Mouse (Mus musculus): ENCODE measurements around the gene Gm16223. TPM values are rescaled to one million over a fixed set of nuclear protein-coding genes. Genes with fewer than 3 reads are reported as not detected.

Gm16223 gene
- polyA plus RNA-seq, 1 experiment from 2014 or later, result not detected

DNA sequence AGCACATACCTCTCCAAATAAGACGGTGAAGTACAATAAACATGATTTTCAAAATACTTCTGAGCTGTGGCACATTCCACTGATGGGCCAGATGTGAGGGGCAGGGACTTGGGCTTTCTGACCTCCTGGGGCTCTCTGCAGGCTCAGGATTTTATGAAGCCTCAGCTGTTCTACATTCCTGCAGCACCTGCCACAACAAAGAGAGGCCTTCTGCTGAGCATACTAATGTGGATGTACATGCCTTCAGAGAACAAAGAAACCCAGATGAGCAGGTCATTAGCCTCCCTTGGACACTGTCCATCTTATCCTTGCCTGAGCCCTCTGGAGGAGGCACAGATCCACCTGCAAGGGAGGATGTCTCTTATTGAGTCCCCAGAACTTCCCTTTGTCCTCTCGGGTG lies 97.0 kb downstream of the Gm16223 start:
- Histone ChIP-seq H3K36me3 (no peaks in the 10 kb centered on the region), H3K4me3 (no peak overlapping the region), H3K4me1 (replicated peaks) (peaks cover 4% of the 10 kb centered on the region; the same call in 1 of the 2 replicates), H3K9me3 (no peaks in the 10 kb centered on the region), H3K4me2 (no peak overlapping the region), H3K9ac (no peak overlapping the region), H3K27ac (replicated peaks) (no peak overlapping the region), H3K27me3 (no peaks in the 10 kb centered on the region)
- no peak; the same call in 1 of the 2 replicates for ATAC-seq (ENCODE audit: low read depth)
- 59% methylated on average over 2 of the region's 2 CpGs for WGBS

DNA sequence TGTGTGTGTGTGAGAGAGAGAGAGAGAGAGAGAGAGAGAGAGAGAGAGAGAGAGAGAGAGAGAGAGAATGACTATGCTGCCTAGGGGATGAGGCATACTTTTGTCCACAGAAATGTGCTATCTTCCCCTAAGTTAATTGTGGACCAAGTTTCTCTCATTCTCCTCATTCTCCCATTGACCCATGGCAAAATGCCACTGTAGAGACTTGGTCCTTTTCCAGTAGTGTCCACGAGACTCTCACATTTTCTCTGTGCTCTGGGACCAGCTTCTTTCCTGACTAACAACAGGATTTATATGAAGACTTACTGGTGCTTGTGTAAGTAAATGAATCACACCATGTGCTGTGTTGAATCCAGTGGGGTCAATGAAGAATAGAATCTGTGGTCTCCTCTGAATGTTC lies 98.6 kb downstream of the Gm16223 start:
- Histone ChIP-seq H3K9ac (no peak overlapping the region), H3K4me1 (replicated peaks) (peaks cover 4% of the 10 kb centered on the region; the same call in 1 of the 2 replicates), H3K36me3 (no peaks in the 10 kb centered on the region), H3K4me2 (no peak overlapping the region), H3K27me3 (no peaks in the 10 kb centered on the region), H3K9me3 (no peaks in the 10 kb centered on the region), H3K4me3 (no peak overlapping the region), H3K27ac (replicated peaks) (no peak overlapping the region)
- WGBS, result 67% methylated on average over 1 of the region's 1 CpGs
- no peak for ATAC-seq (ENCODE audit: low read depth)

DNA sequence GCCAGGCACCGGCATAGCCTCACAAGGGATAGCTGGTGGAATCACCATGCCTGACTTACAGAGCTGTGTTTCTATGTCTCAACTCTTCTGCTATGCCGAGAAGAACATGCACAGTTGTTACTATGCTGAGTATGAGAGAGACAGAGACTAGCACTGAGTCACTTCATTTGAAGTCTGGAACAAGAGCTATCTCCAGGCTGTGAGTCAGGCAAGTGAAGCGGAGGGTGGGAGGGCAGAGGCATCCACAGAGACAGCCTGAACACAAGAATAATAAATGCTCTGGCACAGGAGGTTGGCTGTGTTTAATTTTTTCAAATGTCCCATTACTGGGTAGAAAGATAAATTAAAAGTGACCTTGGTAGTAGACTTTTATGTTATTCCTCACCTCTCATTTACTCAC lies 100.3 kb downstream of the Gm16223 start:
- no peak overlapping the region for H3K4me3 ChIP-seq
- ATAC-seq (ENCODE audit: low read depth), result no peak
- H3K9me3 ChIP-seq, result no peaks in the 10 kb centered on the region
- H3K4me2 ChIP-seq, result no peak overlapping the region
- no peaks in the 10 kb centered on the region for H3K36me3 ChIP-seq
- peaks cover 4% of the 10 kb centered on the region; the same call in 1 of the 2 replicates for H3K4me1 ChIP-seq (replicated peaks)
- 0 out of 2 replicates have a peak overlapping the region, but pooled peaks have one; percentile 5 for H3K27ac ChIP-seq (replicated peaks)
- H3K27me3 ChIP-seq, result no peaks in the 10 kb centered on the region
- H3K9ac ChIP-seq, result no peak overlapping the region
- WGBS, result 79% methylated on average over 3 of the region's 3 CpGs

DNA sequence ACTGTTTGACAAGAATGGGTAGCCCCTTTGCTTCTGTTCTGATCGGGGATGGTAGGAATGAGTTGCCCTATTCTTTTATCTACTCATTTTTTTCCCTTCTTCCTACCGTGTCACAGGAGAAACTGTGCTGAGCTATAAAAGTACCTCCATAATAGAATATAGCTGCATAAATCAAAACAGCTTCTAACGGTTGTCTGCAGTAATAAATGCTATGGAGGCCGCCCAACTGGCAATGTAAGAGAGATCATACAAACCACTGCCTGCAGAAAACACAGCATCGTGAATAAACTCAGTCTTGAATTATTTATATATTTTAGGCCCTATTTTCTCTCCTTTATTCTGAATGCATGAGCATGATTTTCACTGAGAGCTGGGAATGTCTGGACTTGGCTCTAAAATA lies 101.0 kb downstream of the Gm16223 start:
- peak; percentile 69; the same call in 1 of the 2 replicates for ATAC-seq (ENCODE audit: low read depth)
- H3K9ac ChIP-seq, result no peak overlapping the region
- H3K27ac ChIP-seq (replicated peaks), result 0 out of 2 replicates have a peak overlapping the region, but pooled peaks have one; percentile 5

GRCm38 (mm10) chr5:42174109-42174508 lies 106.3 kb downstream of the Gm16223 start:
- Histone ChIP-seq H3K36me3 (no peaks in the 10 kb centered on the region), H3K4me3 (no peak overlapping the region), H3K27ac (replicated peaks) (no peak overlapping the region), H3K9me3 (no peaks in the 10 kb centered on the region), H3K27me3 (no peaks in the 10 kb centered on the region), H3K4me2 (no peak overlapping the region), H3K4me1 (replicated peaks) (no peaks in the 10 kb centered on the region), H3K9ac (no peak overlapping the region)
- ATAC-seq (ENCODE audit: low read depth), result no peak
- WGBS, result 64% methylated on average over 2 of the region's 2 CpGs

More for the DNA sequence above, 101.0 kb downstream of the Gm16223 start:
- H3K9me3 ChIP-seq, result no peaks in the 10 kb centered on the region
- 69% methylated on average over 5 of the region's 5 CpGs for WGBS
- no peaks in the 10 kb centered on the region for H3K27me3 ChIP-seq
- H3K36me3 ChIP-seq, result no peaks in the 10 kb centered on the region
- H3K4me1 ChIP-seq (replicated peaks), result peaks cover 4% of the 10 kb centered on the region; the same call in 1 of the 2 replicates
- no peak overlapping the region for H3K4me2 ChIP-seq
- H3K4me3 ChIP-seq, result no peak overlapping the region

- Histone ChIP-seq H3K27ac (replicated peaks) (no peak overlapping the region), H3K36me3 (no peaks in the 10 kb centered on the region), H3K9ac (no peak overlapping the region), H3K9me3 (no peaks in the 10 kb centered on the region), H3K4me1 (replicated peaks) (no peaks in the 10 kb centered on the region), H3K27me3 (no peaks in the 10 kb centered on the region), H3K4me2 (no peak overlapping the region), H3K4me3 (no peak overlapping the region)
- WGBS, result 71% methylated on average over 2 of the region's 2 CpGs
- ATAC-seq (ENCODE audit: low read depth), result no peak
Measured at GRCm38 (mm10) chr5:42175424-42175823, 107.7 kb downstream of the Gm16223 start.

GRCm38 (mm10) chr5:42198493-42198892 lies 130.7 kb downstream of the Gm16223 start:
- H3K27ac ChIP-seq (replicated peaks), result no peak overlapping the region
- H3K4me3 ChIP-seq, result no peak overlapping the region
- no peak overlapping the region for H3K9ac ChIP-seq
- H3K9me3 ChIP-seq, result no peaks in the 10 kb centered on the region
- 38% methylated on average over 3 of the region's 3 CpGs for WGBS
- no peaks in the 10 kb centered on the region for H3K27me3 ChIP-seq
- no peaks in the 10 kb centered on the region for H3K4me1 ChIP-seq (replicated peaks)
- H3K4me2 ChIP-seq, result no peak overlapping the region
- ATAC-seq (ENCODE audit: low read depth), result no peak
- H3K36me3 ChIP-seq, result no peaks in the 10 kb centered on the region

DNA sequence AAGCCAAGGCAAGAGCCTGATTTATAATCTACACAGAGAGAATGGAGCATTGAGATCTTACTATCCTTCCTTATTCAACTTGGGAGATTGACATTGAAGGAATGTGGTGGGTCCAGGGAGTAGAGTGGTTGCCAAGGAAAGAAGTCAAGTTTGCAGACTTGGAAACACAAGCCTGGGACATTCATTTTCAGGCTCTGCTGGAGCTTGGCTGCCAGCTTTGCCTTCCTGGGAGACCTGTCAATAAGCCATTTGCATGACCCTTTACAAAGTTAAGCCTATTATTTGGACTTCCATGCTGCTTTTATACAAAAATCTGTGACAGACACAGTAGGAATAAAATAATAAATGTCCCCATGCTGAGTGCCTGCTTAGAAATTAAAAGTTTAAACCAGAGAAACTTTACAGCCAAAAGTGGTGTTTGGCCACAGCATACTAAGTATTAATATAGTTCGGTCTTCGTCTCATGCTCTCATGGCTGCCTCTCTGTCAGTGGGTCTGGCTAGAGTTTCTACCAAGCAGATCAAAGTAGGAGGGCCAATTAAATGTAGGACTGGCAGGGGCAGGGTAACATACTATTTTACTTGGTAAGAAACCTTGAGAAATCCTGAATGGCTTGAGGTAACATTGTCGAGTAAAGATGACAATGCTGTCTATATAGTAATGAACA lies 139.8 kb downstream of the Gm16223 start:
- Histone ChIP-seq H3K36me3 (no peaks in the 10 kb centered on the region), H3K27ac (replicated peaks) (no peak overlapping the region), H3K9ac (no peak overlapping the region), H3K4me1 (replicated peaks) (no peaks in the 10 kb centered on the region), H3K4me3 (no peak overlapping the region), H3K27me3 (no peaks in the 10 kb centered on the region), H3K9me3 (no peaks in the 10 kb centered on the region), H3K4me2 (no peak overlapping the region)
- ATAC-seq (ENCODE audit: low read depth), result no peak
- WGBS, result 92% methylated on average over 3 of the region's 3 CpGs

- ATAC-seq (ENCODE audit: low read depth), result no peak
- Histone ChIP-seq H3K4me3 (no peak overlapping the region), H3K9me3 (no peaks in the 10 kb centered on the region), H3K27me3 (no peaks in the 10 kb centered on the region), H3K4me1 (replicated peaks) (no peaks in the 10 kb centered on the region), H3K27ac (replicated peaks) (no peak overlapping the region), H3K4me2 (no peak overlapping the region), H3K36me3 (no peaks in the 10 kb centered on the region), H3K9ac (no peak overlapping the region)
- WGBS, result 59% methylated on average over 4 of the region's 4 CpGs
Measured at GRCm38 (mm10) chr5:42211554-42212338, 144.0 kb downstream of the Gm16223 start.

- 90% methylated on average over 4 of the region's 4 CpGs for WGBS
- Histone ChIP-seq H3K4me3 (no peak overlapping the region), H3K27me3 (no peaks in the 10 kb centered on the region), H3K4me1 (replicated peaks) (no peaks in the 10 kb centered on the region), H3K4me2 (no peak overlapping the region), H3K27ac (replicated peaks) (no peak overlapping the region), H3K9me3 (no peaks in the 10 kb centered on the region), H3K9ac (no peak overlapping the region), H3K36me3 (no peaks in the 10 kb centered on the region)
- no peak for ATAC-seq (ENCODE audit: low read depth)
Measured at GRCm38 (mm10) chr5:42212353-42212752, 144.6 kb downstream of the Gm16223 start.

DNA sequence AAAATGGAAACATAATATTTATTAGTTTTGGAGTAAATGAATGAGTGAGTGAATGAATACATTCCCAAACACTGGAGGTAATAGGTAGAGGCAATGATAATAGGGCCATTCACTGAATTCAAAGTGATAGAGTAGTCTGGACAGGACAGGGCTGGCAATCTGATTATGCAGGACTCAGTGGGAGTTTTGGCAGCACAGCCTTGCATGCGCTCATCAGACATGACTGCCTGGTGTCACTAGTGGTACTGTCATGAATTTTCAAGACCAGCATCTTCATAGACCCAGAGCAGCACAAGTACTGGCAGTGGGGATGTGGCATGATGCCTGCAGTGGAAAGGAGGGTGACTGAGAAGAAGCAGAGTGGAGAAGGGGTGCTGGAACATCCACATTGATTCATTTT lies 157.1 kb downstream of the Gm16223 start:
- no peaks in the 10 kb centered on the region for H3K36me3 ChIP-seq
- H3K27me3 ChIP-seq, result no peaks in the 10 kb centered on the region
- no peaks in the 10 kb centered on the region for H3K4me1 ChIP-seq (replicated peaks)
- no peak overlapping the region for H3K9ac ChIP-seq
- 67% methylated on average over 1 of the region's 1 CpGs for WGBS
- ATAC-seq (ENCODE audit: low read depth), result no peak
- H3K9me3 ChIP-seq, result no peaks in the 10 kb centered on the region
- no peak overlapping the region for H3K27ac ChIP-seq (replicated peaks)
- H3K4me2 ChIP-seq, result no peak overlapping the region
- H3K4me3 ChIP-seq, result no peak overlapping the region

- no peak overlapping the region for H3K9ac ChIP-seq
- no peak overlapping the region for H3K4me2 ChIP-seq
- H3K36me3 ChIP-seq, result no peaks in the 10 kb centered on the region
- H3K4me1 ChIP-seq (replicated peaks), result no peaks in the 10 kb centered on the region
- WGBS, result 53% methylated on average over 2 of the region's 2 CpGs
- no peaks in the 10 kb centered on the region for H3K27me3 ChIP-seq
- H3K9me3 ChIP-seq, result no peaks in the 10 kb centered on the region
- H3K27ac ChIP-seq (replicated peaks), result no peak overlapping the region
- no peak overlapping the region for H3K4me3 ChIP-seq
- ATAC-seq (ENCODE audit: low read depth), result no peak
Measured at GRCm38 (mm10) chr5:42228631-42229030, 160.9 kb downstream of the Gm16223 start.

Data from neural tube, embryonic 13.5 days (tissue).